Mouse (Mus musculus): Measurements from ENCODE around the gene Retnlb. TPM values are rescaled to one million over a fixed set of nuclear protein-coding genes. Genes with fewer than 3 reads are reported as not detected.

Gene Retnlb
- polyA plus RNA-seq (2015; fragmentation: Nextera tagmentation; extraction: Ambion mirVana) = not detected in 2 replicates

DNA sequence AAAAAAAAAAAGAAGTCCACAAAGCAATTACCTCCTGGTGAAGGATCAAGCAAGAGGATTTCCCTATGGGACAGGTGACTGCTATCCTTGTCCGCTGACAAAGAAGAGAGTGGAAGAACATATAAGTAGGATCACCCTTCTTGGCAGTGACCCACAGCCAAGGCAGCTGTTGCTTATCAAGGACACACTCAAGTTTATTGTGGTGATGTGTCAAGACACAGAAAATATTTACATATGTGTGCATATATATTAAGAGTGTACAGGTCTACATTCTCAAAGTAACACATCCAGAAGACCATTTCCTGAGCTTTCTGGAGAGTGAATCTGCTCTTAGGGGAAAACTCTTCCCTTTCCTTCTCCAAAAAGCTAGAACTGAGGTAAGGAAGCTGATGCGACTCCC is at the start of gene Retnlb:
TSS of gene Retnlb (plus strand) at position 162 of the 400 bp plus-strand sequence.
- H3K27ac ChIP-seq = no peak within 1 kb of the TSS
- no peak for ATAC-seq (ENCODE audit: low FRiP score, low read depth)
- 90% methylated on average over 2 of the region's 2 CpGs for WGBS

GRCm38 (mm10) chr16:48769183-48769582 is 47.5 kb upstream of the Retnlb start:
- no peaks in the 10 kb centered on the region for H3K27me3 ChIP-seq
- ATAC-seq (ENCODE audit: low FRiP score, low read depth) = no peak
- H3K36me3 ChIP-seq = no peaks in the 10 kb centered on the region
- WGBS = 88% methylated on average over 3 of the region's 3 CpGs
- H3K4me3 ChIP-seq = no peak overlapping the region
- no peak overlapping the region for H3K4me2 ChIP-seq (replicated peaks)
- H3K9ac ChIP-seq = no peak overlapping the region
- H3K4me1 ChIP-seq = no peaks in the 10 kb centered on the region
- no peak overlapping the region for H3K27ac ChIP-seq
- H3K9me3 ChIP-seq = no peaks in the 10 kb centered on the region

More for the DNA sequence above, at the start of gene Retnlb:
- no peaks in the 10 kb centered on the region for H3K36me3 ChIP-seq
- no peak within 1 kb of the TSS for H3K4me3 ChIP-seq
- no peak within 1 kb of the TSS for H3K9ac ChIP-seq
- no peaks in the 10 kb centered on the region for H3K9me3 ChIP-seq
- no peak within 1 kb of the TSS for H3K4me2 ChIP-seq (replicated peaks)
- H3K4me1 ChIP-seq = no peaks in the 10 kb centered on the region
- no peaks in the 10 kb centered on the region for H3K27me3 ChIP-seq

DNA sequence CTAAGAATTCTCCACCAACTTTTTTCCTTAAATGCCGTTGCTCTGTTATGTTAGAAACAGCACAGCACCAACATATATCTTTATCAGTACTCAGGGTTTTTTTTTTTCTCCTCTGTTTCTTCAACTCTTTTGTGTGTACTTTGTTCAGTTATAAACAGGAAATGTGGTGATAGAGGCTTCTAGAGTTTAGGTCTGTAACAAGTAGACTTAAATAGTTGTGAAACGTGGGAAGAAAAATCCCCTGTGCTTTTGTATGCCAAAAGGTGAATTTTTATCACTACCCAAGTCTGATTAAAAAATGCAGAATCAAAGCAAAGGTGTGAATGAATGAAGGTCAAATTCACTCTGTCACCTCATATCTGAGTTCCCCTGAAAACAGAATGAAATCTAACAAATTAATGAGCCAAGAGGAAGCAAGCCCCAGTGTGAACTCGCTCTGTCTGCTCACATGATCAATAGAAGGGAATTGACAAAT is 44.6 kb upstream of the Retnlb start, which contains the start of gene Trat1:
TSS of gene Trat1 (minus strand) at position 51 of the 475 bp plus-strand sequence.
- H3K27me3 ChIP-seq = no peaks in the 10 kb centered on the region
- no peaks in the 10 kb centered on the region for H3K36me3 ChIP-seq
- no peak for ATAC-seq (ENCODE audit: low FRiP score, low read depth)
- no peak within 1 kb of the TSS for H3K27ac ChIP-seq
- no peak within 1 kb of the TSS for H3K9ac ChIP-seq
- no peak within 1 kb of the TSS for H3K4me2 ChIP-seq (replicated peaks)
- WGBS = 76% methylated on average over 3 of the region's 3 CpGs
- H3K4me3 ChIP-seq = no peak within 1 kb of the TSS
- H3K4me1 ChIP-seq = no peaks in the 10 kb centered on the region
- no peaks in the 10 kb centered on the region for H3K9me3 ChIP-seq

DNA sequence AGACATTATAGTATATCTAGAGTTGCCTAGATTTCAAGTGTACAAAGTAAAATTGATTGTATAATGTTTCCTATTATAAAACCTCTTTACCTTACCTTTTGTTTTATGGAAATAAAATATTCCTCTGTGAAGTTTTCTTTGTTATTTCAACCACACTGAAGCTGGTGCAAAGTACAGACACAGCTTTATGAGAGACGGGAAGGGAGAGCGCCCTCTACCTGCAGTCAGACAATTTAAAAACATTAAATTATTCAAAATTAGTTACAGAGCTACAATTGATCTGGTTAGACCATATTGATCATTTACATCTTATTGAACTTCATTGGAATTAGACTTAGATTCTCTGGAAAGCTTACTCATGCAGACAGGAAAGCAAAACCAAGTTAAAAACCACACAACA is 39.4 kb upstream of the Retnlb start:
- no peak for ATAC-seq (ENCODE audit: low FRiP score, low read depth)
- Histone ChIP-seq H3K9me3 (no peaks in the 10 kb centered on the region), H3K27me3 (no peaks in the 10 kb centered on the region), H3K4me1 (no peaks in the 10 kb centered on the region), H3K36me3 (no peaks in the 10 kb centered on the region), H3K9ac (no peak overlapping the region), H3K27ac (no peak overlapping the region), H3K4me2 (replicated peaks) (no peak overlapping the region), H3K4me3 (no peak overlapping the region)
- 64% methylated on average over 2 of the region's 2 CpGs for WGBS

DNA sequence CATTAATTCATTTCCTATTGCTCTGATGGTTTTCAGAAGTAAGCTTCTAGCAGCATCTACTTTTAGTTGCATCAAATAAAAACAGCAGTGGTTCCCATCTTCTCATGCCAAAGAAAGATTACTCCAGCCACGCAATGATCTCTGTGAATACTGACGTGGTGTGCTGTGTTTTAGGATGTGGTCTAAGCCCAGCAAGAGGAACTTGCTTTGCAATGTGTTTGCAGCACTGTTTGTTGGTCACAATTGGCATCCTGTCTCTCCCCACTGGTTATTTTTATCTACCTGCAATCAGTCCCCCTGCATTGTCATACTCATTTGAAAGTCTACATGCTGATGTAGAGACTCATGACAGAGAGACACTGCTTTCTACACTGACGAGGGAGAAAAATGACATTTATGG is 30.4 kb upstream of the Retnlb start:
- Histone ChIP-seq H3K36me3 (no peaks in the 10 kb centered on the region), H3K27ac (no peak overlapping the region), H3K9ac (no peak overlapping the region), H3K4me2 (replicated peaks) (no peak overlapping the region), H3K4me3 (no peak overlapping the region), H3K9me3 (no peaks in the 10 kb centered on the region), H3K27me3 (no peaks in the 10 kb centered on the region), H3K4me1 (no peaks in the 10 kb centered on the region)
- 84% methylated on average over 3 of the region's 3 CpGs for WGBS
- ATAC-seq (ENCODE audit: low FRiP score, low read depth) = no peak

DNA sequence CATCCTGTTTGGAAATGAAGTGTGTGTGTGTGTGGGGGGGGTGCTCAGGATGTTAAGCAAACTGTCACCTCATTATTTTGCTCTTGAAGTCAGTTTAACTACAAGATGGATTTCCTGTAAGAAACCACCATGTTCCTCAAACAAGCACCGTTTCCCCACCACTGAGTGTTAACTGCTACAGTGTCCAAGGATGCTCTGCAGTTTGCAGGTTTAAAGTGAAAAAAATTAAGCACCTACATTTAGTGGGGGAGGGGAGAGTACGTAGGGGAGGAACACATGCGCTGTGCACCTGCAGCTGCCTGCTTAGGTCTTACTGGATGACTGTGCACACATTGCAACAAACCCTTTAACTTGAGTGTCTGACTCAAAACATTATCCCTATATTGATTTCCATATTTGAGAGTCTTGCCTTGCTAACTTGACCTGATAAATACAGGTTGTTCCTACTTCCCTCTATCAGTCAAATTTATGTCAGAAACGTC is 27.9 kb upstream of the Retnlb start:
- Histone ChIP-seq H3K4me1 (no peaks in the 10 kb centered on the region), H3K9me3 (no peaks in the 10 kb centered on the region), H3K36me3 (no peaks in the 10 kb centered on the region), H3K4me3 (no peak overlapping the region), H3K27ac (no peak overlapping the region), H3K4me2 (replicated peaks) (no peak overlapping the region), H3K9ac (no peak overlapping the region), H3K27me3 (no peaks in the 10 kb centered on the region)
- ATAC-seq (ENCODE audit: low FRiP score, low read depth) = no peak
- WGBS = 49% methylated on average over 4 of the region's 4 CpGs

DNA sequence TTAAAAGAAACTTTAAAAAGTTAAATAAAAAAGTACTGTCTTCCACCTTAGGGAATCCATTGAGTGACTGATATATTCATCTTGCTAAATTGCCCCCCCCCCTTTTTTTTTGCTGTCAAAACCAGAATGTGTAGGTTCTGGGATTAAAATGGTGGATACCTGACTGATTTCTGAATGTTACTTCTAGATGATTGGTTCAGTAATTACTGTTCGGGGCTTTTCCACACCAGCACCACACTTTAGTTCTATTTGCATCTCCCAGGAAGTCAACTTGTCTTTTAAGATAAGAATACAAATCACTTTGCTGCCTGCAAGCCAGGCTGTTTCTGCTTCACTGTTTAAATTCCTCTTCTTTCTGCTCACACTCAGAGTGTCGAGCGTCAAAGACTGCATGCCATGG is 18.4 kb upstream of the Retnlb start:
- H3K4me1 ChIP-seq = no peaks in the 10 kb centered on the region
- H3K36me3 ChIP-seq = no peaks in the 10 kb centered on the region
- H3K9ac ChIP-seq = no peak overlapping the region
- no peak overlapping the region for H3K4me3 ChIP-seq
- 78% methylated on average over 3 of the region's 3 CpGs for WGBS
- ATAC-seq (ENCODE audit: low FRiP score, low read depth) = no peak
- H3K4me2 ChIP-seq (replicated peaks) = no peak overlapping the region
- no peaks in the 10 kb centered on the region for H3K9me3 ChIP-seq
- H3K27ac ChIP-seq = no peak overlapping the region
- no peaks in the 10 kb centered on the region for H3K27me3 ChIP-seq

DNA sequence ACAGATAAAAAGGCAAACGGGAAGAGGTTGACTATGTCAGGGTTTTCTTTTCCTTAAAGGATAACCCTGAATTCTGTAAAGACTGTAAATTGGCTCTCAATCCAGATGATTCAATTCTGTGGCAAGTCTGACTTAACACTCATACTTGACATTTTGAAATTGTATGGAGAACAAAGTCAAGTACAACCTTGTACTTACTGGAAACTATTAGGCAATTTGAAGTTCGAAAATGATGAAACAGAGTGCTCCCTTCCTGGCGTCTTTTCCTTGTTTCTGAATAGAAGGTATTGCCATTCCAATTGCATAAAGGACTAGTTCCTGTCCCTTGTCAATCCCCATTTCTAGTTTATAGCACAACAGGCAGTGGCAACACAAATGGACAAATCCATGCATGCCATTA is 17.2 kb upstream of the Retnlb start:
- H3K4me3 ChIP-seq = no peak overlapping the region
- H3K4me2 ChIP-seq (replicated peaks) = no peak overlapping the region
- H3K27me3 ChIP-seq = no peaks in the 10 kb centered on the region
- no peaks in the 10 kb centered on the region for H3K4me1 ChIP-seq
- H3K36me3 ChIP-seq = no peaks in the 10 kb centered on the region
- no peaks in the 10 kb centered on the region for H3K9me3 ChIP-seq
- H3K9ac ChIP-seq = no peak overlapping the region
- WGBS = 83% methylated on average over 3 of the region's 3 CpGs
- no peak overlapping the region for H3K27ac ChIP-seq
- ATAC-seq (ENCODE audit: low FRiP score, low read depth) = no peak

DNA sequence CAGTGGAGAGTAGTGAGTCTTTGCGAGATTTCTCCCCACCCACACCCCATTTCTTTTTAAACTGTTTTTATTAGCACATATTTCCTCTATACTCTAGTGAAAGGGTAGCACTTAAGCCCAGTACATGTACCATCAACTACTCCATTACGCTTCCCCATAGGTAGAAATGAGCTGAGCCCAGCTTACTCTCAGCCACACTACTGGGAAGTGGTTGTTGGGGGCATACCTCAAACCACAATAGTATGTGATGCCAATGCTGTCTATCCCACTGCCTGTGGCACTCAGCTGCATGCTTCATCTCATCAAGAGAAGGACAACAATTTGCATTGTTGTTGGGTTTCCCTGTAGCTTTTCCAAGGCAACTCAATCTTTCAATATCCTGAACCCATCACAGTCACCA is 15.8 kb upstream of the Retnlb start:
- H3K4me2 ChIP-seq (replicated peaks) = no peak overlapping the region
- no peaks in the 10 kb centered on the region for H3K27me3 ChIP-seq
- no peaks in the 10 kb centered on the region for H3K4me1 ChIP-seq
- WGBS = 93% methylated on average over 2 of the region's 2 CpGs
- H3K9me3 ChIP-seq = no peaks in the 10 kb centered on the region
- no peak overlapping the region for H3K9ac ChIP-seq
- no peak overlapping the region for H3K4me3 ChIP-seq
- no peak for ATAC-seq (ENCODE audit: low FRiP score, low read depth)
- no peaks in the 10 kb centered on the region for H3K36me3 ChIP-seq
- no peak overlapping the region for H3K27ac ChIP-seq

DNA sequence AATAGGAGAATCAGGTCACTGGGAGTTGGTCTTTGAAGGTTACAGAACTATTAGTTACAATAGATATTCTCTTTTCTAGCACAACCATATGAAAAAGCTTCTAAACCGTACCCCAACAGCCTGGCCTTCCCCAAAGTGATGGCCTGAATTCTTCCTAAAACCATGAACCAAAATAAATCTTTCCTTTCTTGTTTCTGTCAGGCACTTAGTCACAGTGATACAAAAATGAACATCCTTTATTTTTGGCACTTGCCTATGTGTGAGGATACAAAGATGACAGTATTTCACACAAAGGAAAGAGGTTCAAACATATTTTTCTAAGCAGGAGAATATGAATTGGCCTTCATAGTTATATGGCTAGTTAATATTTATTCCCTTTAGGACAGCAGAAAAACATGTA is 11.2 kb upstream of the Retnlb start:
- Histone ChIP-seq H3K4me1 (no peaks in the 10 kb centered on the region), H3K27me3 (no peaks in the 10 kb centered on the region), H3K9me3 (no peaks in the 10 kb centered on the region), H3K27ac (no peak overlapping the region), H3K4me2 (replicated peaks) (no peak overlapping the region), H3K4me3 (no peak overlapping the region), H3K9ac (no peak overlapping the region), H3K36me3 (no peaks in the 10 kb centered on the region)
- WGBS = 77% methylated on average over 1 of the region's 1 CpGs
- ATAC-seq (ENCODE audit: low FRiP score, low read depth) = no peak

- no peak for ATAC-seq (ENCODE audit: low FRiP score, low read depth)
- Histone ChIP-seq H3K27ac (no peak overlapping the region), H3K27me3 (no peaks in the 10 kb centered on the region), H3K4me2 (replicated peaks) (no peak overlapping the region), H3K36me3 (no peaks in the 10 kb centered on the region), H3K4me3 (no peak overlapping the region), H3K9me3 (no peaks in the 10 kb centered on the region), H3K9ac (no peak overlapping the region), H3K4me1 (no peaks in the 10 kb centered on the region)
- 89% methylated on average over 1 of the region's 1 CpGs for WGBS
Observed at GRCm38 (mm10) chr16:48806521-48806920, 10.1 kb upstream of the Retnlb start.

DNA sequence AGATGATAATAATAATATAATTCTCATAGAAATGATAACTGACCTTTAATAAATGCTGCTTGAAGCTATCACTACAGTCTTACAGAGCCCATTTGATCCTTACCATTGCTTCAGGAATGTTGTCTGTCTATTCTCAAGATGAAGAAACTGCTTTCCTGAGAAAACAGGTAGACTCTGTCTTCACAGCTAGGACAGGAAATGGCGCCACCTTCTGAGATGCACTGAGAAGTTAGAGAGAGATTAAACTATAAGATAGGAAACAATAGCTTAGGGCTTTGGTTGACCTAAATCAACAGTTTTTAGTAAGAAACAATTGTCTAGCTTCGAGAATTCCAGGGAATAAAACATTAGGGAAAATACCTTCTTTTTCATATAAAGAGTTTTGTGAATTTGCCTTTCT is 7.3 kb upstream of the Retnlb start:
- H3K4me1 ChIP-seq = no peaks in the 10 kb centered on the region
- no peak overlapping the region for H3K9ac ChIP-seq
- H3K27me3 ChIP-seq = no peaks in the 10 kb centered on the region
- no peak for ATAC-seq (ENCODE audit: low FRiP score, low read depth)
- no peaks in the 10 kb centered on the region for H3K36me3 ChIP-seq
- 53% methylated on average over 2 of the region's 2 CpGs for WGBS
- no peak overlapping the region for H3K27ac ChIP-seq
- no peak overlapping the region for H3K4me2 ChIP-seq (replicated peaks)
- H3K4me3 ChIP-seq = no peak overlapping the region
- no peaks in the 10 kb centered on the region for H3K9me3 ChIP-seq

- no peak for ATAC-seq (ENCODE audit: low FRiP score, low read depth)
- no peak overlapping the region for H3K4me2 ChIP-seq (replicated peaks)
- no peaks in the 10 kb centered on the region for H3K4me1 ChIP-seq
- H3K9me3 ChIP-seq = no peaks in the 10 kb centered on the region
- WGBS = 57% methylated on average over 7 of the region's 7 CpGs
- H3K4me3 ChIP-seq = no peak overlapping the region
- H3K9ac ChIP-seq = no peak overlapping the region
- H3K27me3 ChIP-seq = no peaks in the 10 kb centered on the region
- H3K27ac ChIP-seq = no peak overlapping the region
- no peaks in the 10 kb centered on the region for H3K36me3 ChIP-seq
Observed at GRCm38 (mm10) chr16:48811881-48812436, 4.7 kb upstream of the Retnlb start.
